Mouse (Mus musculus) c-Kit-positive CD71-positive TER-119-positive erythroid progenitor cells, embryonic 14.5 days (primary cell): ENCODE measurements at regions not wholly inside any gene's neighbourhood (a gene's known extent, or its start where the extent isn't known, plus 50 kb on each side); places are given as distances from the start of the nearest gene placed in this dataset.
A peak's percentile ranks its signal among the peaks of the same experiment; 100 is the strongest.
"Not testable (repeated sequence)": the region's sequence is repeated elsewhere in the genome, so short reads cannot be mapped to it uniquely, and the experiment has no call there.

Experiments
- DNase-seq: peaks from one replicate; pipeline ENCODE4 v3.0.0-alpha.2; 2013; ENCODE audit warnings: low spot score

- DNase-seq: no peak
Measured at GRCm38 (mm10) chr12:54517265-54517664, 139.1 kb downstream of the Sptssa start.

GRCm38 (mm10) chr12:54516463-54516862, 139.9 kb downstream of the Sptssa start:
- no peak for DNase-seq

- not testable (repeated sequence) for DNase-seq
Measured at GRCm38 (mm10) chr12:54516039-54516438, 140.3 kb downstream of the Sptssa start.

GRCm38 (mm10) chr12:54509903-54510302, 146.5 kb downstream of the Sptssa start:
- DNase-seq: no peak

- DNase-seq: no peak
Measured at GRCm38 (mm10) chr12:54502775-54503174, 153.6 kb downstream of the Sptssa start.

- DNase-seq: no peak
Measured at GRCm38 (mm10) chr12:54499963-54500362, 156.4 kb downstream of the Sptssa start.

- DNase-seq: no peak
Measured at GRCm38 (mm10) chr12:54495701-54496374, 160.5 kb downstream of the Sptssa start.

GRCm38 (mm10) chr12:54494756-54495375, 161.5 kb downstream of the Sptssa start:
- no peak for DNase-seq

GRCm38 (mm10) chr12:54492737-54493136, 163.6 kb downstream of the Sptssa start:
- no peak for DNase-seq

- no peak for DNase-seq
Measured at GRCm38 (mm10) chr12:54490460-54490859, 165.9 kb downstream of the Sptssa start.

- DNase-seq: peak; percentile 4
Measured at GRCm38 (mm10) chr12:54489675-54490074, 166.7 kb downstream of the Sptssa start.

- no peak for DNase-seq
Measured at GRCm38 (mm10) chr12:54487689-54488088, 168.7 kb downstream of the Sptssa start.

- no peak for DNase-seq
Measured at GRCm38 (mm10) chr12:54482020-54482419, 174.4 kb downstream of the Sptssa start.

GRCm38 (mm10) chr12:54479841-54480240, 176.5 kb downstream of the Sptssa start:
- DNase-seq: no peak

GRCm38 (mm10) chr12:54472881-54473280, 183.5 kb downstream of the Sptssa start:
- DNase-seq: no peak

GRCm38 (mm10) chr12:54472407-54472806, 184.0 kb downstream of the Sptssa start:
- DNase-seq: no peak

- no peak for DNase-seq
Measured at GRCm38 (mm10) chr12:54467635-54468034, 188.7 kb downstream of the Sptssa start.

- no peak for DNase-seq
Measured at GRCm38 (mm10) chr12:54463806-54464205, 192.6 kb downstream of the Sptssa start.

GRCm38 (mm10) chr12:54461411-54461810, 195.0 kb downstream of the Sptssa start:
- no peak for DNase-seq

GRCm38 (mm10) chr12:54460135-54460523, 196.2 kb downstream of the Sptssa start:
- no peak for DNase-seq

GRCm38 (mm10) chr12:54459462-54460134, 196.8 kb downstream of the Sptssa start:
- DNase-seq: no peak

GRCm38 (mm10) chr12:54456731-54457130, 199.6 kb downstream of the Sptssa start:
- no peak for DNase-seq

- DNase-seq: no peak
Measured at GRCm38 (mm10) chr12:54454606-54455005, 201.8 kb downstream of the Sptssa start.
